Mouse (Mus musculus) spleen, adult 2 months (tissue): ENCODE results near the gene Copa.

Experiments
- CTCF ChIP-seq: fragments of 200-500 bp; IDR thresholded peaks from 2 replicates; pipeline ENCODE4 v1.5.1; 2011; ENCODE audit warnings: mild to moderate bottlenecking, inconsistent platforms; ENCODE audit not compliant: insufficient read depth, insufficient read length, insufficient replicate concordance; ENCODE audit errors: extremely low read depth
- POLR2A ChIP-seq: fragments of 200-500 bp; IDR thresholded peaks from 2 replicates; pipeline ENCODE4 v1.6.1; 2011; ENCODE audit warnings: low read depth, low read length, inconsistent platforms

- TF ChIP-seq POLR2A = no peak
- TF ChIP-seq CTCF = no peak
Measured at GRCm38 (mm10) chr1:172048241-172048734, 34.0 kb upstream of the Copa start.
